23 mouse cellular contexts compared by ENCODE assay signal in the genomic region with DNA sequence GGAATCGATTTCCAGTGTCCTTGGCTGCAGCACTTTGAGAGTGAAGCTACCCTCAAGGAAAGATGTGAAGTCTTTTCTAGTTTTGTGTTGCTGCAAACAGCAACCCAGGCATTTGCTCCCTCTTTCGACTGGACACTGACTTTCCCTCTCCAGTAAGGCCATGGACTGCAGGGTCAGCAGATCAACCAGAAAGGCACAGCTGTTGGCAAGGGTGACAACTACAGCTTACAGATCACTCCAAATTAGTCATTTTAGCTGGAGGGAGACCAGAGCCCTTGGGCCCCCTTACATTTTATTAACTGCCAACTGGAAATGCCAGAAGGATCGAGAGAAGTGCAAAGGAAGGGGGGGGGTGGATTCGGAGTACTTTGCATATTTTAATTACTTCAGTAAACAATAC.
A peak's percentile ranks its signal among the peaks of the same experiment; 100 is the strongest.
DNase-seq lines count a peak whose midpoint lies in the region; ATAC-seq and TF ChIP-seq lines count a peak whose summit lies in the region.
"Had no signal": no experiment of that assay in that cellular context is flagged by ENCODE, and none has a peak within 500 bp of the region (broad histone marks: within the 10 kb centered on the region; RNA-seq: fewer than 3 reads in every experiment).

No protein-coding gene starts in this region.

- H3K4me1 ChIP-seq in heart, embryonic 11.5 days (ENCODE audit: control insufficient read depth, insufficient read depth, low read length), result no peaks in the 10 kb centered on the region
- H3K4me1 ChIP-seq in lung, embryonic 14.5 days (ENCODE audit: insufficient read depth), result peaks cover 2% of the 10 kb centered on the region; the same call in 1 of the 2 replicates
- no peaks in the 10 kb centered on the region for H3K4me1 ChIP-seq in stomach, postnatal 0 days (replicated peaks; ENCODE audit: control insufficient read depth, insufficient read depth)
- H3K4me1 ChIP-seq: limb, embryonic 12.5 days; neural tube, embryonic 12.5 days had no signal

- no peaks in the 10 kb centered on the region for H3K9me3 ChIP-seq in heart, embryonic 11.5 days (replicated peaks; ENCODE audit: control insufficient read depth, low read length)
- no peaks in the 10 kb centered on the region for H3K9me3 ChIP-seq in lung, embryonic 14.5 days (ENCODE audit: low read depth, low read length)
- no peaks in the 10 kb centered on the region for H3K9me3 ChIP-seq in stomach, postnatal 0 days (ENCODE audit: control insufficient read depth, low read length)
- H3K9me3 ChIP-seq: forebrain, embryonic 13.5 days; hindbrain, embryonic 12.5 days; limb, embryonic 12.5 days; midbrain, embryonic 12.5 days; neural tube, embryonic 12.5 days had no signal

- peak; percentile 2 to 4 for DNase-seq in heart, adult 18-20 months
- DNase-seq in lung, embryonic 14.5 days, result peak; percentile 41
- no peak for DNase-seq in lung, adult 18-20 months
- peak; percentile 53 for DNase-seq in lung, postnatal 10 days
- DNase-seq in stomach, postnatal 0 days (ENCODE audit: low spot score), result no peak
- DNase-seq in cerebellum, postnatal 25 days, result no peak
- DNase-seq: cerebellum, adult 8-10 months; cerebellum, postnatal 36 days; kidney, adult 9 months; kidney, postnatal 25 days; liver, postnatal 0 days; thymus, adult 18-20 months; thymus, postnatal 25 days had no signal

- H3K27ac ChIP-seq in heart, embryonic 11.5 days (ENCODE audit: low read depth, low read length), result no peak overlapping the region
- H3K27ac ChIP-seq in lung, embryonic 14.5 days (ENCODE audit: low read depth), result no peak overlapping the region
- no peak overlapping the region for H3K27ac ChIP-seq in stomach, postnatal 0 days (replicated peaks)
- H3K27ac ChIP-seq: forebrain, embryonic 13.5 days; hindbrain, embryonic 12.5 days; limb, embryonic 12.5 days; midbrain, embryonic 12.5 days; neural tube, embryonic 12.5 days had no signal

- WGBS in heart, embryonic 11.5 days (ENCODE audit: insufficient replicate concordance), result 65% methylated on average over 4 of the region's 4 CpGs
- 43% methylated on average over 4 of the region's 4 CpGs for WGBS in lung, embryonic 14.5 days
- WGBS in stomach, postnatal 0 days, result 52% methylated on average over 4 of the region's 4 CpGs

- H3K27me3 ChIP-seq in heart, embryonic 11.5 days (ENCODE audit: control insufficient read depth, insufficient read depth, low read length), result no peaks in the 10 kb centered on the region
- H3K27me3 ChIP-seq in lung, embryonic 14.5 days (ENCODE audit: insufficient read depth, low read length), result no peaks in the 10 kb centered on the region
- no peaks in the 10 kb centered on the region for H3K27me3 ChIP-seq in stomach, postnatal 0 days (ENCODE audit: control insufficient read depth, insufficient read depth, low read length)
- H3K27me3 ChIP-seq: forebrain, embryonic 13.5 days; hindbrain, embryonic 12.5 days; limb, embryonic 12.5 days; midbrain, embryonic 12.5 days; neural tube, embryonic 12.5 days had no signal

- TF ChIP-seq EP300 in stomach, postnatal 0 days (optimal IDR thresholded peaks at IDR 0.05), result no peak

- no peak for TF ChIP-seq CTCF in lung, embryonic 14.5 days (IDR thresholded peaks at IDR 0.05; ENCODE audit: low read depth)
- TF ChIP-seq CTCF in stomach, postnatal 0 days (IDR thresholded peaks at IDR 0.05; ENCODE audit: low read depth), result 0 out of 2 replicates have a peak, but pooled peaks have one; percentile 8

- H3K4me3 ChIP-seq in heart, embryonic 11.5 days (ENCODE audit: low read depth, low read length), result no peak overlapping the region
- no peak overlapping the region for H3K4me3 ChIP-seq in lung, embryonic 14.5 days (ENCODE audit: low read depth, low read length)
- H3K4me3 ChIP-seq in stomach, postnatal 0 days (ENCODE audit: low read depth, low read length), result no peak overlapping the region
- H3K4me3 ChIP-seq: forebrain, embryonic 13.5 days; hindbrain, embryonic 12.5 days; limb, embryonic 12.5 days; midbrain, embryonic 12.5 days; myocyte; neural tube, embryonic 12.5 days had no signal

- no peaks in the 10 kb centered on the region for H3K36me3 ChIP-seq in heart, embryonic 11.5 days (ENCODE audit: control insufficient read depth, insufficient read depth, low read length)
- no peaks in the 10 kb centered on the region for H3K36me3 ChIP-seq in lung, embryonic 14.5 days (ENCODE audit: insufficient read depth)
- H3K36me3 ChIP-seq in stomach, postnatal 0 days (ENCODE audit: control insufficient read depth, insufficient read depth, low read length), result no peaks in the 10 kb centered on the region
- H3K36me3 ChIP-seq: hindbrain, embryonic 12.5 days; limb, embryonic 12.5 days; midbrain, embryonic 12.5 days; neural tube, embryonic 12.5 days had no signal

- H3K9ac ChIP-seq in heart, embryonic 11.5 days (ENCODE audit: low read depth, low read length), result no peak overlapping the region
- H3K9ac ChIP-seq in lung, embryonic 14.5 days, result no peak overlapping the region
- no peak overlapping the region for H3K9ac ChIP-seq in stomach, postnatal 0 days (ENCODE audit: low read length)
- H3K9ac ChIP-seq: forebrain, embryonic 13.5 days; hindbrain, embryonic 12.5 days; limb, embryonic 12.5 days; liver, postnatal 0 days; midbrain, embryonic 12.5 days; neural tube, embryonic 12.5 days had no signal

- ATAC-seq in heart, embryonic 11.5 days (replicated peaks; ENCODE audit: insufficient number of reproducible peaks, low FRiP score, low TSS enrichment), result no peak
- peak; percentile 41; the same call in 1 of the 2 replicates for ATAC-seq in lung, embryonic 14.5 days (ENCODE audit: insufficient read depth)
- ATAC-seq in stomach, postnatal 0 days (ENCODE audit: low FRiP score, low TSS enrichment), result no peak
- ATAC-seq: CD4-positive, CD25-positive, alpha-beta regulatory T cell, adult 4 months; forebrain, embryonic 13.5 days; intestine, postnatal 0 days; liver, postnatal 0 days had no signal

- H3K4me2 ChIP-seq in heart, embryonic 11.5 days, result no peak overlapping the region
- no peak overlapping the region for H3K4me2 ChIP-seq in lung, embryonic 14.5 days
- no peak overlapping the region for H3K4me2 ChIP-seq in stomach, postnatal 0 days (replicated peaks; ENCODE audit: low read depth)
- H3K4me2 ChIP-seq: forebrain, embryonic 13.5 days; hindbrain, embryonic 12.5 days; limb, embryonic 12.5 days; liver, embryonic 11.5 days; midbrain, embryonic 12.5 days; neural tube, embryonic 12.5 days had no signal

Comparison
In these comparisons a context has a peak if more than half of its experiments do, and no peak if none do; other contexts are left out.
1. DNase-seq: peak in heart, adult 18-20 months (2 of 2), lung, embryonic 14.5 days (single experiment) and lung, postnatal 10 days (single experiment); none in lung, adult 18-20 months (0 of 2), stomach, postnatal 0 days (single experiment) and cerebellum, postnatal 25 days (0 of 2).